Mouse (Mus musculus) olfactory bulb, adult 2 months (tissue): ENCODE measurements around the gene Tbc1d23.

Experiments
- CTCF ChIP-seq: fragments of 200-500 bp; IDR thresholded peaks from 2 replicates; pipeline ENCODE4 v1.5.1; 2012; ENCODE audit warnings: low read depth, mild to moderate bottlenecking, low read length, moderate library complexity; ENCODE audit not compliant: insufficient read depth
- POLR2A ChIP-seq: fragments of 200-500 bp; IDR thresholded peaks from 2 replicates; pipeline ENCODE4 v1.6.1; 2012; ENCODE audit warnings: mild to moderate bottlenecking, low read depth, low read length, moderate library complexity; ENCODE audit not compliant: insufficient read depth

DNA sequence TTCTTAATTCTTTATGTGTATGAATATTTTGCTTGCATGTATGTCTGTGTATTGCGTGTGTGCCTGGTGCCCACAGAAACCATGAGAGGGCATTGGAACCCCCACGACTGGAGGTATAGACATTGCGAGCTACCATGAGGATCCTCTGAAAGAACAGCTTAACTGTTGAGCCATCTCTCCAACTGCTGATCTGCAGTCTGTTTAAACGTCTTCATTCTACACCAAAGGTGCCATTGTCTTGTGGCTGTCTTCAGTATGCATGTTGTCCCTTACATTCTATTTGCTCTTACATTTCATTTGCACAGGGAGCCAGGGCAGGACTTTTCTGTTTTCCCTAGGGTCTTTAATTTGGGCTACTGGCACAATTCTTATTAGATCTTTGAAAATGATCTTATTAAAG lies 19.7 kb upstream of the Tbc1d23 start:
- no peak for TF ChIP-seq CTCF
- TF ChIP-seq POLR2A, result no peak
